Mouse (Mus musculus): ENCODE measurements around the gene Stk40. TPM values are rescaled to one million over a fixed set of nuclear protein-coding genes. Genes with fewer than 3 reads are reported as not detected.
A peak's percentile ranks its signal among the peaks of the same experiment; 100 is the strongest.

Stk40 gene
- total and polyA plus RNA-seq, 3 experiments, result 20.5 to 68.2 (median 41.2) TPM

DNA sequence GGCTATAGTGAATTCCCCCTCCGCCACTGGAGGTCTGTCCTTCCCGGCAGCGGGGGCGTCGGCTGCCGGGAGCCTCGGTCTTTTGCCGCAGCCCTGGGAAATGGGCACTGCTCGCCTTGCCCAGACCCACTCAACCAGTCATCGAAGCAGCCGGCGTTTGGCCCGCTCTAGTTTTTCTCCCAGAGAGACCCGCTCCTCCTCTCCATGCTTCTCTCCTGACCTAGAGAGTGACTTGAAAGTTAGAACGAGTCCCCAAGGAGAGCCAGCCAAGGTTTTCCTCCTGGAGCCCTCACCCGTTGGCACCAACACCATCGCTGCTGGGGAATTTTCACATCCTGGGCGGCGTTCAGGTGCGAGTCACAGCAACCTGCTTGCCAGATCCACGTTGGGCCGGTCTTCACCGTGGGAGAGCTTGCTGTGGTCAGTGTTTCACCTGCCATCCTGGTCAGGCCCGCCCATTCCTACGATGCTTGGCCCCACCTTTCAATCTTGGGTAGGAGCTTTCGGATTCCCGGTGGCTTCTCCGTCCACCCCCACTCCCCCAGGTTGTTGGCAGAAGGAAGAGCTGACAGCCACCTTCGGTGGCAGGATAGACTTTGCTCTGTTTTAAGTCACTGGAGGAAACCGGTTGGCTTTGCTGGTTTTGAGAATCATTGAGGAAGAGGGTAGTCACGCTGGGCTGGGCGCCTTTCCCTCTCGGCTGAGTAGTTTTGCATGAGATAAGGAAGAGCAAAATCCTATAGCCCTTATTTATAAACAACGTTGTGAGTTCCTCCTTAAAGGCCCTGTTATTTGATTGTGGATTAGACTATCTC lies 711 bp downstream of the Stk40 start:
- Histone ChIP-seq H3K4me1 (ENCODE audit: insufficient read depth, low read depth, low read length) (peaks cover 68% of the 10 kb centered on the region), H3K36me3 (replicated peaks) (peaks cover 58% of the 10 kb centered on the region), H3K9me3 (replicated peaks) (no peaks in the 10 kb centered on the region), H3K4me3 (ENCODE audit: low read depth, low read length) (peak overlapping the region; percentile 87), H3K27me3 (ENCODE audit: insufficient read depth, low read length) (no peaks in the 10 kb centered on the region)
- DNase-seq (ENCODE audit: low spot score), result peak; percentile 24
- TF ChIP-seq GATA2 (IDR thresholded peaks at IDR 0.05; ENCODE audit: borderline replicate concordance, low read depth, low read length) (no peak), GATA1 (IDR thresholded peaks at IDR 0.05; ENCODE audit: borderline replicate concordance, low read length) (no peak), POLR2AphosphoS5 (IDR thresholded peaks at IDR 0.05; ENCODE audit: insufficient replicate concordance, low read depth, low read length) (no peak), TAL1 (conservative IDR thresholded peaks at IDR 0.05; ENCODE audit: low read depth, low read length) (no peak), CTCF (IDR thresholded peaks at IDR 0.05; ENCODE audit: low read depth, low read length) (no peak)
- no peak for ATAC-seq (ENCODE audit: extremely low read depth, insufficient number of reproducible peaks, low FRiP score, poor library complexity, severe bottlenecking)

- ATAC-seq (ENCODE audit: extremely low read depth, insufficient number of reproducible peaks, low FRiP score, poor library complexity, severe bottlenecking) (no peak), DNase-seq (ENCODE audit: low spot score) (no peak)
- Histone ChIP-seq H3K4me3 (ENCODE audit: low read depth, low read length) (no peak overlapping the region; the same call in 1 of the 2 replicates), H3K27me3 (ENCODE audit: insufficient read depth, low read length) (no peaks in the 10 kb centered on the region), H3K36me3 (replicated peaks) (peaks cover 56% of the 10 kb centered on the region), H3K4me1 (ENCODE audit: insufficient read depth, low read depth, low read length) (peaks cover 68% of the 10 kb centered on the region), H3K9me3 (replicated peaks) (no peaks in the 10 kb centered on the region)
- TF ChIP-seq GATA1 (IDR thresholded peaks at IDR 0.05; ENCODE audit: borderline replicate concordance, low read length) (no peak), TAL1 (conservative IDR thresholded peaks at IDR 0.05; ENCODE audit: low read depth, low read length) (no peak), GATA2 (IDR thresholded peaks at IDR 0.05; ENCODE audit: borderline replicate concordance, low read depth, low read length) (no peak), CTCF (IDR thresholded peaks at IDR 0.05; ENCODE audit: low read depth, low read length) (no peak), POLR2AphosphoS5 (IDR thresholded peaks at IDR 0.05; ENCODE audit: insufficient replicate concordance, low read depth, low read length) (no peak)
These were observed 1.5 kb downstream of the Stk40 start for GRCm38 (mm10) chr4:126105131-126105783.

DNA sequence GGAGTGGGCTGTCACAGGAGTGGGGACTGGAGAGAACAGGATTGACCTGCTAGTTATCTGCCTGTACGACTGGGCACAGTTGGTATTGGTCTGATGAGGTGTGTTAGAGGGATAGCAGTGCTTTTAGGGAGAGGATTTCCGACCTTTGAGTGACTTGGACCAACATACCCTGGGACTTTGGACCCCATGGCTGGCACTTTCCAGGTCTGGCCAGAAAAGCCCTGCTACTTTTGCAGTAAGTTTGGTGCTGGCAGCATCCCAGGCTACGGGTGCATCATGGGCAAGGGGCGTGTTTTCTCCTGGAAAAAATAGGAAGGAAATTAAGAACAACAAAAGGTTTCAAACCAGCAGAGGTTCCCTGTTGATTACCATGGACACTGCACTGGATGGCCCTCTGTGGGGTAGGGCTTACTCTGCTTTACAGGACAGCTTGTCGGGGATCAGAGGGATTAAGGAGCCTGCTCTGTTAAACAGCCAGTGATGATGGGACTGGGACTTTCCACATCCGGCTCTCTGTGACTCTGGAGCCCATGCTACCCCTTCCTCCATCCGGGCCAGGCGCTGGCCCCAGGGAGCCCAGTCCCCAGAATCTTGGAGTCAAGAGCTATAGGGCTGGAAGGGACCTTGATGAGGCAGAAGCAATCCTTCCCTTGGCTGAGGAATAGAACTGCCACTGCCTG lies 4.4 kb downstream of the Stk40 start:
- no peak overlapping the region for H3K4me3 ChIP-seq (ENCODE audit: low read depth, low read length)
- no peaks in the 10 kb centered on the region for H3K9me3 ChIP-seq (replicated peaks)
- TF ChIP-seq GATA1 (IDR thresholded peaks at IDR 0.05; ENCODE audit: borderline replicate concordance, low read length) (no peak), POLR2AphosphoS5 (IDR thresholded peaks at IDR 0.05; ENCODE audit: insufficient replicate concordance, low read depth, low read length) (no peak), GATA2 (IDR thresholded peaks at IDR 0.05; ENCODE audit: borderline replicate concordance, low read depth, low read length) (no peak), CTCF (IDR thresholded peaks at IDR 0.05; ENCODE audit: low read depth, low read length) (no peak), TAL1 (conservative IDR thresholded peaks at IDR 0.05; ENCODE audit: low read depth, low read length) (no peak)
- peaks cover 56% of the 10 kb centered on the region for H3K36me3 ChIP-seq (replicated peaks)
- no peak for DNase-seq (ENCODE audit: low spot score)
- H3K27me3 ChIP-seq (ENCODE audit: insufficient read depth, low read length), result no peaks in the 10 kb centered on the region
- no peak for ATAC-seq (ENCODE audit: extremely low read depth, insufficient number of reproducible peaks, low FRiP score, poor library complexity, severe bottlenecking)
- H3K4me1 ChIP-seq (ENCODE audit: insufficient read depth, low read depth, low read length), result peaks cover 54% of the 10 kb centered on the region

- TF ChIP-seq GATA2 (IDR thresholded peaks at IDR 0.05; ENCODE audit: borderline replicate concordance, low read depth, low read length) (no peak), GATA1 (IDR thresholded peaks at IDR 0.05; ENCODE audit: borderline replicate concordance, low read length) (no peak), POLR2AphosphoS5 (IDR thresholded peaks at IDR 0.05; ENCODE audit: insufficient replicate concordance, low read depth, low read length) (no peak)
- H3K4me3 ChIP-seq (ENCODE audit: low read depth, low read length), result no peak overlapping the region; the same call in 1 of the 2 replicates
- no peak for DNase-seq (ENCODE audit: low spot score)
- H3K4me1 ChIP-seq (ENCODE audit: insufficient read depth, low read depth, low read length), result peaks cover 44% of the 10 kb centered on the region
- no peaks in the 10 kb centered on the region for H3K27me3 ChIP-seq (ENCODE audit: insufficient read depth, low read length)
- H3K9me3 ChIP-seq (replicated peaks), result no peaks in the 10 kb centered on the region
- peaks cover 69% of the 10 kb centered on the region for H3K36me3 ChIP-seq (replicated peaks)
- peak; percentile 51 for ATAC-seq (ENCODE audit: extremely low read depth, insufficient number of reproducible peaks, low FRiP score, poor library complexity, severe bottlenecking)
These were observed 6.0 kb downstream of the Stk40 start for GRCm38 (mm10) chr4:126109613-126110373.

DNA sequence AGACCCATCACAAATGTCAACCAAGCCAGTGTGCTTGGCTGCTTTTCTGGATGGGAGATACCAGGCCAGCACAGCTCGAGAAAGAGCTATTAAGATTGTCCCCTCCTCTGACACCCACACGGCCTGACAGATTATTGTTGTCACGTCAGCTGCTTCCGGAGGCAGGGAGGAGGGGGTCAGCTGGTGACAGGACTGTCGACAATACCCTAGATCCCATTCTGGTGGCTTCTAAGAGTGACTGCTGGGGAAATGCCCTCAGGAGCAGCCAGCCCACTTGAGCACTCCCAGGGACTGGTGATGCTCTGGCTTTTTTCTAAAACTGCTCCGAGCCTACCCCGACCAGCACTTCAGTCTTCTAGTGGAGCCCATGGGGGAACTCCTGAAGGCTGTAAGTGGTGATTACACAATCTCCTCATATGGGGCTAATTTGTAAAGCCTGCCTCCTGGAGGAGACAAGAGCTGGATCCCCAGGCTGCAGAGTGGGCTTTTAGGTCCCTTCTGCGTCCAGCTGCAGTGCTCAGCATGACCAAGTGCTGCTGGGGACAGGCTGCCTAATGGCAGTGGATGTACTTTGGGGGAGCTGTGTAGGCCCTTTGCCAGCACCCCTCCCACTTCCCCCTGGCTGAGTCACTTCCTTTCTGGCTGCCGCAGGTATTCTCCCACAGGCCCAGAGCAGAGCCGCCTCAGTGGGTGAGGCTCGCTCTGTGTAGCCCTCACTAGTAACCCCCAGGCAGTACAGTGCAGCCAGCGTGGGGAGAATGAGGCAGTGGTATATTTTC lies 6.8 kb downstream of the Stk40 start:
- peaks cover 37% of the 10 kb centered on the region for H3K4me1 ChIP-seq (ENCODE audit: insufficient read depth, low read depth, low read length)
- DNase-seq (ENCODE audit: low spot score) (peak; percentile 62), ATAC-seq (ENCODE audit: extremely low read depth, insufficient number of reproducible peaks, low FRiP score, poor library complexity, severe bottlenecking) (peak; percentile 86)
- no peaks in the 10 kb centered on the region for H3K27me3 ChIP-seq (ENCODE audit: insufficient read depth, low read length)
- peaks cover 77% of the 10 kb centered on the region for H3K36me3 ChIP-seq (replicated peaks)
- TF ChIP-seq GATA1 (IDR thresholded peaks at IDR 0.05; ENCODE audit: borderline replicate concordance, low read length) (no peak), POLR2AphosphoS5 (IDR thresholded peaks at IDR 0.05; ENCODE audit: insufficient replicate concordance, low read depth, low read length) (no peak), TAL1 (conservative IDR thresholded peaks at IDR 0.05; ENCODE audit: low read depth, low read length) (no peak), GATA2 (IDR thresholded peaks at IDR 0.05; ENCODE audit: borderline replicate concordance, low read depth, low read length) (no peak), CTCF (IDR thresholded peaks at IDR 0.05; ENCODE audit: low read depth, low read length) (no peak)
- no peaks in the 10 kb centered on the region for H3K9me3 ChIP-seq (replicated peaks)
- peak overlapping the region; percentile 45; the same call in 1 of the 2 replicates for H3K4me3 ChIP-seq (ENCODE audit: low read depth, low read length)

Data from G1E (cell line).